In the genomic region with DNA sequence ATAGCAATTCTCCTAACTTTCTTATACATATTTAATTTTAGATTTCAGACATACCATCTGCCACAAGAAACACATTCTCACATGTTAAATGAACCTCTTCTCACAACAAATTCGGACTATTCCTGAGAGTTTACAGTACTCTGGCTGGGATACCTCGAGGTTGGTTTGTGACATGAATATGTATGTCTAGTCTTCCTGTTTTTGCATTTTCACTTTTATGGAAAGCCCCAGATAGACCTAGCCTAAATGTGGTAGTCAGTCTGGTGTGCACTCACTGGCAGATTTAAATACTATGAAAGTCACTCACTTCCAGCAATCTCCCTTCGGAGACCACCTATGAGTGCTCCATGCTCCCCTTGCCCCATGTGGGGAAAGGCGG, we compare ENCODE assay signal across 24 mouse cellular contexts. TPM values are rescaled to one million over a fixed set of nuclear protein-coding genes. Genes with fewer than 3 reads are reported as not detected.
DNase-seq lines count a peak whose midpoint lies in the region; ATAC-seq and TF ChIP-seq lines count a peak whose summit lies in the region.
"Had no signal": no experiment of that assay in that cellular context is flagged by ENCODE, and none has a peak within 500 bp of the region (broad histone marks: within the 10 kb centered on the region; RNA-seq: fewer than 3 reads in every experiment).

No protein-coding gene starts in this region.

- WGBS in forebrain, embryonic 16.5 days, result 43% methylated on average over 4 of the region's 4 CpGs
- WGBS in forebrain, embryonic 12.5 days, result 65% methylated on average over 4 of the region's 4 CpGs
- WGBS in liver, postnatal 0 days (ENCODE audit: insufficient replicate concordance), result 68% methylated on average over 4 of the region's 4 CpGs
- 74% methylated on average over 4 of the region's 4 CpGs for WGBS in intestine, embryonic 16.5 days

- H3K9me3 ChIP-seq in forebrain, embryonic 16.5 days (ENCODE audit: control insufficient read depth, low read length), result no peaks in the 10 kb centered on the region
- no peaks in the 10 kb centered on the region for H3K9me3 ChIP-seq in forebrain, embryonic 12.5 days
- H3K9me3 ChIP-seq in liver, postnatal 0 days (ENCODE audit: low read length), result no peaks in the 10 kb centered on the region
- H3K9me3 ChIP-seq in intestine, embryonic 16.5 days (ENCODE audit: control insufficient read depth, low read length), result no peaks in the 10 kb centered on the region
- H3K9me3 ChIP-seq: embryonic facial prominence, embryonic 15.5 days; forebrain, embryonic 10.5 days; heart, embryonic 15.5 days had no signal

- H3K27ac ChIP-seq in forebrain, embryonic 16.5 days (ENCODE audit: low read length), result no peak overlapping the region
- H3K27ac ChIP-seq in forebrain, embryonic 12.5 days, result no peak overlapping the region
- H3K27ac ChIP-seq in liver, postnatal 0 days (ENCODE audit: low read depth), result 0 out of 2 replicates have a peak overlapping the region, but pooled peaks have one; percentile 44
- peak overlapping the region; percentile 85 for H3K27ac ChIP-seq in bone marrow macrophage, adult 2 months (ENCODE audit: insufficient read depth, low read depth, low read length)
- no peak overlapping the region for H3K27ac ChIP-seq in intestine, embryonic 16.5 days (ENCODE audit: low read length)
- H3K27ac ChIP-seq: embryonic facial prominence, embryonic 15.5 days; forebrain, embryonic 10.5 days; heart, adult 2 months; heart, embryonic 15.5 days; hindbrain, embryonic 14.5 days had no signal

- no peak overlapping the region for H3K4me2 ChIP-seq in forebrain, embryonic 16.5 days (ENCODE audit: low read length)
- no peak overlapping the region for H3K4me2 ChIP-seq in forebrain, embryonic 12.5 days
- H3K4me2 ChIP-seq in liver, postnatal 0 days (ENCODE audit: low read depth, low read length), result no peak overlapping the region
- H3K4me2 ChIP-seq in intestine, embryonic 16.5 days (ENCODE audit: low read depth, low read length), result no peak overlapping the region
- H3K4me2 ChIP-seq: embryonic facial prominence, embryonic 15.5 days; heart, embryonic 11.5 days; heart, embryonic 15.5 days; hindbrain, embryonic 14.5 days had no signal

- no peaks in the 10 kb centered on the region for H3K27me3 ChIP-seq in forebrain, embryonic 16.5 days (replicated peaks; ENCODE audit: control insufficient read depth, insufficient read depth, low read length)
- H3K27me3 ChIP-seq in forebrain, embryonic 12.5 days, result peaks cover 17% of the 10 kb centered on the region
- H3K27me3 ChIP-seq in liver, postnatal 0 days (ENCODE audit: insufficient read depth, low read length), result no peaks in the 10 kb centered on the region
- no peaks in the 10 kb centered on the region for H3K27me3 ChIP-seq in intestine, embryonic 16.5 days (replicated peaks; ENCODE audit: control insufficient read depth, insufficient read depth, low read length)
- H3K27me3 ChIP-seq: embryonic facial prominence, embryonic 15.5 days; heart, embryonic 15.5 days; Patski had no signal

- H3K9ac ChIP-seq in forebrain, embryonic 16.5 days (replicated peaks; ENCODE audit: low read depth, low read length), result no peak overlapping the region
- H3K9ac ChIP-seq in forebrain, embryonic 12.5 days, result no peak overlapping the region
- no peak overlapping the region for H3K9ac ChIP-seq in liver, postnatal 0 days (replicated peaks)
- no peak overlapping the region for H3K9ac ChIP-seq in intestine, embryonic 16.5 days (ENCODE audit: low read depth, low read length)
- H3K9ac ChIP-seq: embryonic facial prominence, embryonic 15.5 days; heart, embryonic 15.5 days; hindbrain, embryonic 14.5 days had no signal

- TF ChIP-seq EP300 in liver, postnatal 0 days (IDR thresholded peaks at IDR 0.05; ENCODE audit: low read depth), result no peak

- TF ChIP-seq CTCF in liver, postnatal 0 days (IDR thresholded peaks at IDR 0.05; ENCODE audit: low read depth), result no peak
- TF ChIP-seq CTCF in bone marrow macrophage, adult 2 months (IDR thresholded peaks at IDR 0.05; ENCODE audit: low read depth, low read length), result no peak

- TF ChIP-seq POLR2A in bone marrow macrophage, adult 2 months (IDR thresholded peaks at IDR 0.05; ENCODE audit: borderline replicate concordance, low read depth, low read length), result no peak

- no peaks in the 10 kb centered on the region for H3K36me3 ChIP-seq in forebrain, embryonic 16.5 days (ENCODE audit: control insufficient read depth, insufficient read depth)
- 0 out of 2 replicates have a peak, but pooled peaks cover 5% of the 10 kb centered on the region for H3K36me3 ChIP-seq in forebrain, embryonic 12.5 days (replicated peaks)
- H3K36me3 ChIP-seq in liver, postnatal 0 days (replicated peaks; ENCODE audit: insufficient read depth, low read length), result no peaks in the 10 kb centered on the region
- no peaks in the 10 kb centered on the region for H3K36me3 ChIP-seq in intestine, embryonic 16.5 days (ENCODE audit: control insufficient read depth, insufficient read depth, low read length)
- H3K36me3 ChIP-seq: heart, embryonic 15.5 days had no signal

- no peak overlapping the region for H3K4me3 ChIP-seq in forebrain, embryonic 16.5 days (replicated peaks; ENCODE audit: low read length)
- no peak overlapping the region for H3K4me3 ChIP-seq in forebrain, embryonic 12.5 days (replicated peaks)
- no peak overlapping the region for H3K4me3 ChIP-seq in liver, postnatal 0 days (ENCODE audit: low read depth, low read length)
- H3K4me3 ChIP-seq in bone marrow macrophage, adult 2 months (ENCODE audit: insufficient read depth, low read length), result no peak overlapping the region
- H3K4me3 ChIP-seq in intestine, embryonic 16.5 days (ENCODE audit: low read length), result no peak overlapping the region
- H3K4me3 ChIP-seq: embryonic facial prominence, embryonic 15.5 days; erythroblast, embryonic 14.5 days; forebrain, embryonic 10.5 days; heart, adult 2 months; heart, embryonic 15.5 days had no signal

- peaks cover 11% of the 10 kb centered on the region for H3K4me1 ChIP-seq in forebrain, embryonic 16.5 days (replicated peaks; ENCODE audit: control insufficient read depth, insufficient read depth, low read length)
- peaks cover 7% of the 10 kb centered on the region for H3K4me1 ChIP-seq in forebrain, embryonic 12.5 days
- 0 out of 2 replicates have a peak, but pooled peaks cover 3% of the 10 kb centered on the region for H3K4me1 ChIP-seq in liver, postnatal 0 days (ENCODE audit: insufficient read depth)
- peaks cover 15% of the 10 kb centered on the region for H3K4me1 ChIP-seq in bone marrow macrophage, adult 2 months (ENCODE audit: control insufficient read depth, insufficient read depth, low read length)
- peaks cover 4% of the 10 kb centered on the region; the same call in 1 of the 2 replicates for H3K4me1 ChIP-seq in intestine, embryonic 16.5 days (ENCODE audit: control insufficient read depth, insufficient read depth, low read length)
- H3K4me1 ChIP-seq: embryonic facial prominence, embryonic 15.5 days had no signal

- no peak for DNase-seq in liver, postnatal 0 days
- DNase-seq in liver, result no peak
- DNase-seq in embryo, embryonic 9.5 days (ENCODE audit: extremely low spot score), result no peak
- DNase-seq: adrenal gland, postnatal 14 days; B cell, adult 2 months; cerebellum, adult 18-20 months; cerebellum, adult 9-11 months; cerebellum, postnatal 36 days; gastrocnemius, postnatal 10 days; heart, adult 2 months; heart, postnatal 14 days had no signal

- ATAC-seq in forebrain, embryonic 16.5 days, result peak; percentile 45
- no peak for ATAC-seq in forebrain, embryonic 12.5 days (ENCODE audit: low FRiP score)
- ATAC-seq in liver, postnatal 0 days, result no peak
- no peak for ATAC-seq in intestine, embryonic 16.5 days
- ATAC-seq: activated CD4-positive, CD25-positive, alpha-beta regulatory T cell, adult 4 months; intestine, postnatal 0 days had no signal

RNA-seq across cellular contexts. Expression of a gene that starts 37.1 kb away (rescaled TPM):
- polyA plus RNA-seq in forebrain, embryonic 16.5 days (2015; fragmentation: Nextera tagmentation; extraction: Ambion mirVana), result 0.42 and 2.2 TPM in 2 replicates
- polyA plus RNA-seq in forebrain, embryonic 12.5 days (2016; fragmentation: Nextera tagmentation; extraction: Ambion mirVana), result 3.2 and 10.9 TPM in 2 replicates
- 1.1 and 1.3 TPM in 2 replicates for polyA plus RNA-seq in liver, postnatal 0 days (2015; fragmentation: Nextera tagmentation; extraction: Ambion mirVana)
- polyA plus RNA-seq in bone marrow macrophage, adult 2 months (2012; ENCODE audit: insufficient read depth, insufficient read length, missing spikeins), result 1.9 TPM in 1 of 2 replicates, not detected in the other
- polyA plus RNA-seq in intestine, embryonic 16.5 days (2015; fragmentation: Nextera tagmentation; extraction: Ambion mirVana), result 2.0 and 2.1 TPM in 2 replicates

RNA-seq across cellular contexts. Expression of a gene that starts 37.6 kb away (rescaled TPM):
- not detected in 2 replicates for polyA plus RNA-seq in forebrain, embryonic 16.5 days (2015; fragmentation: Nextera tagmentation; extraction: Ambion mirVana)
- polyA plus RNA-seq in forebrain, embryonic 12.5 days (2016; fragmentation: Nextera tagmentation; extraction: Ambion mirVana), result 0.50 TPM in 1 of 2 replicates, not detected in the other
- not detected in 2 replicates for polyA plus RNA-seq in liver, postnatal 0 days (2015; fragmentation: Nextera tagmentation; extraction: Ambion mirVana)
- polyA plus RNA-seq in bone marrow macrophage, adult 2 months (2012; ENCODE audit: insufficient read depth, insufficient read length, missing spikeins), result not detected in 2 replicates
- not detected in 2 replicates for polyA plus RNA-seq in intestine, embryonic 16.5 days (2015; fragmentation: Nextera tagmentation; extraction: Ambion mirVana)
- polyA plus RNA-seq: erythroblast, embryonic 14.5 days; forebrain, embryonic 10.5 days; heart, adult 2 months; heart, embryonic 15.5 days; intestine, postnatal 0 days; Patski had no signal

RNA-seq across cellular contexts. Expression of a gene that starts 45.8 kb away (rescaled TPM):
- not detected in 2 replicates for polyA plus RNA-seq in forebrain, embryonic 16.5 days (2015; fragmentation: Nextera tagmentation; extraction: Ambion mirVana)
- polyA plus RNA-seq in forebrain, embryonic 12.5 days (2016; fragmentation: Nextera tagmentation; extraction: Ambion mirVana), result 0.45 TPM in 1 of 2 replicates, not detected in the other
- polyA plus RNA-seq in liver, postnatal 0 days (2015; fragmentation: Nextera tagmentation; extraction: Ambion mirVana), result not detected in 2 replicates
- polyA plus RNA-seq in bone marrow macrophage, adult 2 months (2012; ENCODE audit: insufficient read depth, insufficient read length, missing spikeins), result not detected in 2 replicates
- not detected in 2 replicates for polyA plus RNA-seq in intestine, embryonic 16.5 days (2015; fragmentation: Nextera tagmentation; extraction: Ambion mirVana)
- polyA plus RNA-seq: erythroblast, embryonic 14.5 days; heart, adult 2 months; heart, embryonic 11.5 days; intestine, postnatal 0 days; Patski had no signal

Comparison
In these comparisons a context has a peak if more than half of its experiments do, and no peak if none do; other contexts are left out.
1. H3K27ac ChIP-seq: peak in liver, postnatal 0 days (single experiment) and bone marrow macrophage, adult 2 months (single experiment); none in forebrain, embryonic 16.5 days (single experiment), forebrain, embryonic 12.5 days (single experiment) and intestine, embryonic 16.5 days (single experiment).